Mouse (Mus musculus): Measurements from ENCODE around the gene Spns1.

DNA sequence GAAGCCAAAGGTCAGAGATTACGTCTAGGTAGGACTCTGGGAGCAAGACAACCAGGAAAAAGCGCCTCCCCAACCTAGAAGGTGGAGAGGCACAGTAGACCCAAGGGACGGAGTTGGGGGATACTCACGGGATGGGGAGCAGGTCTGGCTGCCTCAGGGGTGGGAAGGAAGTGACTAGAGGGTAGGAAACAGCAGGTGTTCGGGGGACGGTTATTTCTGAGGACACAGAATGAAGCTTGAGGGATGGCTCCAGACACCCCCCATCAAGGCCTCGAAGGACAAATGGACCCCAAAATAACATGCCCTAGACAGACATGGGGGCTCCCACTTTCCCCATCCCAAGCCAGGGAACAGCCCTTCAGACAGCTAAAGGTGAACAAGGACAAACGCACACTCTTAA lies 8.9 kb downstream of the Spns1 start:
- TF ChIP-seq CTCF (IDR thresholded peaks at IDR 0.05; ENCODE audit: low read depth) = no peak
- TF ChIP-seq EP300 (IDR thresholded peaks at IDR 0.05; ENCODE audit: low read depth) = no peak

All from liver, embryonic 14.5 days (tissue).